Mouse (Mus musculus) megakaryocyte, adult 5-6 weeks (primary cell): ENCODE data around the gene Actb. TPM values are rescaled to one million over a fixed set of nuclear protein-coding genes. Genes with fewer than 3 reads are reported as not detected.

Experiments used
- ATAC-seq: 2 replicates; pipeline ENCODE4 v1.8.0; 2016; ENCODE audit warnings: mild to moderate bottlenecking, inconsistent platforms; ENCODE audit not compliant: poor library complexity, severe bottlenecking
- total RNA-seq, 2 experiments: library from RNA; stranded (forward) in 1 of 2; stranded (reverse) in 1 of 2; fragments of 153-499, 151-499 nt in 1 of 2; fragments of 221-1000, 200-1000 nt in 1 of 2; gene quantifications; 2 replicates each; pipeline versions ENCODE4 v1.2.3 to v1.2.4; 2015 to 2017

Gene Actb
- total RNA-seq, 2 experiments from 2014 or later, result 7,091 to 15,428 TPM

DNA sequence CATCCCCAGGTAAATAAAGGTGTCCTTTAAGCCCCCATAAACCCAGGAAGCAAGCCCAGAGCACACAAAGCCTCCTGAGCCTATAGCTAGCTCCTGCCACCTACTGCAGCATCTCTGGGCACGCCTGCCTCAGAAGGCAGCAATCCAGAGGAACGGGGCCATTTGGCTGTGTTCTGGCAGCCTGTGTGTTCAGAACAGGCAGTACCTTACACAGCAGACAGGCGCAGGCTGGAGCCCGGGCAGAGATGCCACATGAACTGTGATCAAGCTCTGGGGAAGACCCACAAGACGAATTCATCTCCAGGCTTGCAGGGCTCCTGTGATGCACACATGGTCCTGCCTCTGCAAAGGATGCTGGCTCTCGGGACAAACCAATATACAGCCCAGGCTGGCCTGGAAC is 26.3 kb downstream of the Actb start:
- ATAC-seq, result no peak

DNA sequence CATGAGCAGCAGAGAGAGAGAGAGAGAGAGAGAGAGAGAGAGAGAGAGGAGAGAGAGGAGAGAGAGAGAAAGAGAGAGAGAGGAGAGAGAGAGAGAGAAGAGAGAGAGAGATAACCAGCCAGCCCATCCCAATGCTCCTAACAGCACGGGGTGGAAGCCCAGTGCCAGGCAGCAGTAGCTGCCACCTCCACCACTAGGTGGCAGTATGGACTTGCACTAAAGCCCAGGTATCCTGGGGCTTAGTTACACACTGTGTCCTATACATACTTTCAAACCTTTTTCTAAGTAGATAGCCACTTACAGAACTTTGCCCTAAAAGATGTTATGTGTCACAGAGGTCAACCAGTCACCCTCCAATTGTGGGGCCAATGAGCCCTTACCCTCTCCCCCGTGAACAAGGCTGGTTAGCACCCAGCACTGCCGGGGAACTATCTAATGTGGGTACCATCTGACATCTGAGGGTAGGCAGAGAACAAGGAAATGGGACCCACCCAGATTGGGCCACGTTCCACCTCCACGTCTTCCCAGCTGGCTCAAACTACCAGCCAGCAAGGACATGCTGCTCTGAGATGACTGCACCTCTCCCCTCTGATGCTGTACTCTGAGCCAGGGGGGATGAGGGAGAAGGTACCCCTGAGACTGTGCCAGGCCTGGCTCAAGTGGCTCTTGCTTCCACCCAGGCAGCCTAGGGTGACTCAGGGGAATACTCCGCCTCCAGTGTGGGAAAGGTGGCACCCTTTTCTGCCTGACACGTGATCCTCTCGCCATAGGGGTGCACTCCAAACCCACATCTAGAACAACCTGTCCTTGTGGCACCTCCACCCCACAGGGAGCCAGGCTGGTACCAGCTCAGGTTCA is 27.0 kb downstream of the Actb start:
- ATAC-seq, result peak; percentile 77

DNA sequence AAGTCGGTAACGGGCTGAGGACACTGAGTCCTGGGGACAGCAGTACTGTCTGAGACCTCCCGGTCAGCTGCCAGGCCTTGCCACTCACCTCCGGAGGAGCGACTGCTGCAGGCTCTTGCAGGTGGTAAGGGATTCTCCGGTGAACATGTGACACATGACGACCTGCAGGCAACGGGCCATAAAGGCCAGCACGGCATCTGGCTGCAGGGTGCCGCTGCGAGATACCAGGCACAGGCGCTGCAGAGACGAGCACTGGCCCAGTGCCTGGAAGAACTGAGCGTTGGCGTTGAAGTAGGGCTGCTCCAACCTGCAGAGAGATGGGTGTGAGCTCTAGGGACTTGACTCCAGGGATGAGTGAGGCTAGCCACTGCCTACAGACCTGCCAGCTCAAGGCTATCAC is 28.0 kb downstream of the Actb start:
- no peak for ATAC-seq

GRCm38 (mm10) chr5:142877337-142878280 is 28.9 kb downstream of the Actb start:
- peak; percentile 80 for ATAC-seq

DNA sequence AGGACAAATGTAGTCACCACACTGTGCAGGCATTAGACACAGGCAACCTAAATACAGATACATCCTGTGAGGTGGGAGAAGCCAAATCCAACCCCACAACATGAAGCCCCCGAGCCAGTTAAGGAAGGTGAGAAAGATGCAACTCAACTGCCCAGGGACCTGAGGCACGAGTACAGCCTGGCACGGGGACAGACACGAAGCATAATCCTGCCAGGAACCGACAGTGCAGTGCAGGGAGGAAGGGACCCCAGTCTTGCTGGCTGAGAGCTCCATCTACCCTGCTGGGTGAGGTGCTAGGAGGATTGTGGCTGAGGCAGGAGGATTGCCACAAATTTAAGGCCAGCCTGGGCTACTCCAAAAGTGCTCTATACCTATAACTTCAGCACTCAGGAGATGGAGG is 29.7 kb downstream of the Actb start:
- ATAC-seq, result no peak

DNA sequence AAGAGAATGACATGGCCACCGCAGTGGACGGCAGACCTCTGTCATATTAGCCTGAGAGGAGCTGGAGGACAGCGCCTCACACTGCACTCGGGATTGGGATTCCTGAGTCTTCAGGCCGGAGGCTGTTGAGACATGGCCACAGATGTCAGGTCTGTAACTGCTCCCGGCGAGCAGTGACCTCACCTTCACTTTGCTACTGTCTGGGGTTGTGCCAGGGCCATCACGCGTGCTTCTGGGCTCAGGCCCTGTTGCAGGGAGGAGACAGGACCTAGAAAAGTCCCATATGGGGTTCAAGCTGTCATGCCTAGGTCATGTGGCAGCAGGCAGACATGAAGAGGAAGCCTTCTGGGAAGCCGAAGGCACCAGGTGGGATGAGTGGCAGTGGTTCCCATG is 31.0 kb downstream of the Actb start:
- ATAC-seq, result no peak

- ATAC-seq, result no peak
These were observed 31.6 kb downstream of the Actb start for GRCm38 (mm10) chr5:142874791-142875512.

GRCm38 (mm10) chr5:142873718-142874117 is 32.8 kb downstream of the Actb start:
- no peak for ATAC-seq

DNA sequence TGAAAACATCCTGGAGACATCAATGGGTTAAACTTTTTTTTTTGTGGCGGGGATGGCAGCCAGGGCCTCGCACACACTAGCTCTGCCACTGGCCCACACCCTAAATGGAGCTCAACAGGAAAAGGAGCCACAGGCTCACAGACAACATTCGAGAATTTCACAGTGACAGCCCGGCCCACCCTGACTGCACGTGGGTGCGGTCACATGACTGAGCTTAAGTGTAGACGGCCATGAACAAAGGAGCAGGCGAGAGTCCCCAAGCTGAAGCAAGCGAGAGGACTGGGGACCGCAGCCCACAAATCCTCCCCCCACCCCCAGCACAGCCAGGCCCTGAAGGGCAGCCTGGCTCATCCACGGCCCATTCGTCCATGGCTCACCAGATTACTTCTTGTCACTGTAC is 34.8 kb downstream of the Actb start:
- no peak for ATAC-seq

DNA sequence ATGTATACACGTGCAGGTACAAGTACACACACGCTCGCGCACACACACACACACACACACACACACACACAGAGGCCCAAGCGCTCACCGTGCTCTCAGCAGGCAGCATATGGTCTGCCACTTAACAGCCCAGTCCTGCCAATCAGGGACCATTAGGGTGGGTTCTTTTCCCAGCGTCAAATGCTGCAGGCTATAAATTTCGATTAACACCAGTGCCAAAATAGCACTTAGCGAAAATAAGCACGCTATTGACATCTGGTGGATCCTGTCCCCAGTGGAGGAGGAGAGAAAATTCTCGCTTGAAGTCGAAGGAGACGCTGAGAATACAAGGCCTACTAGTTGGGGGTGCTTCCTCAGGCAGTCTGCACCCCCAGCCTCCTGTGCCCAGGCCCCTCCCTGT is 37.1 kb downstream of the Actb start:
- ATAC-seq, result no peak

DNA sequence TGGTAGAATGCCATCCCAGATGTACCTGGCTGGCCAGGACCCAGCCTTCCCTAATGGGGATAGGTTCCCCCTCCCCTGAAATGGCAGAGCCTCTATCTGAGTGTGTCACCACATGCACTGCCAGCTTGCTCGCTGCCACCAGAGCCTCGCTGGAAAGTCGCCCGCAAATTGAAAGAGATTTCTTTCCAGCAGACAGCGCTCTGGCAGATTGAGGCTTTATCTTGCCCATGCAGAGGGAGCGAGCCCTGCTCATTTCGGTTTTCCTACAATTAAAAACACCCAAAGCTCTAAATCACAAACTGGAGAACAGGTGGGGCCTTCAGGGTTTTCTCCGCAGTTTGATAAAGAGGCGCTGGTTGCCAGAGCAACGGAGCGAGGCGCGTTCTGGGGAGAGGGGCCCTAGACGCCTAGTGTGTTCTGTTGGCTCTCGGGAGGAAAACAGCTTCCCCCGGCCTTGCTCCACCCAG is 48.8 kb downstream of the Actb start:
- no peak for ATAC-seq

- ATAC-seq, result no peak
These were observed 50.1 kb downstream of the Actb start for GRCm38 (mm10) chr5:142856408-142856807.

DNA sequence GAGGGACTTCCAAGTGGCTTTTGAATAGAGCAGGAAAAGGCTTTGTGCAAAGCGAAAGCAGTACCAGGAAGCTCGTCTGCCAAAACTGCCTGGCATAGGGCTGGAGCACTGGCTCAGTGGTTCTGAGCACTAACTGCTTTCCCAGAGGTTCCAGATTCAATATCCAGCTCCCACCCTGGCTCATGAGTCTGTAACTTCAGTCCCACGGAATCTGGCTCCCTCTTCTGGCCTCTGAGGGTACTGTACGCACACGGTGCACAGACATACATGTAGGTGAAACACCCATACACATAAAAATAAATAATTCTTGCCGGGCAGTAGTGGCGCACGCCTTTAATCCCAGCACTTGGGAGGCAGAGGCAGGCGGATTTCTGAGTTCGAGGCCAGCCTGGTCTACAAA is 51.7 kb downstream of the Actb start:
- peak; percentile 71 for ATAC-seq

GRCm38 (mm10) chr5:142853585-142853984 is 53.0 kb downstream of the Actb start:
- ATAC-seq, result no peak

Other genes with a start within 250 kb of the Actb start
- not detected in 2 replicates for gene Slc29a4, start 214.2 kb downstream of the Actb start, total RNA-seq (2015)
- gene Slc29a4, start 214.2 kb downstream of the Actb start, total RNA-seq (2017), result not detected in 2 replicates
- gene Tnrc18, start 89.1 kb downstream of the Actb start, total RNA-seq (2015), result 28.2 and 38.6 TPM in 2 replicates
- gene Tnrc18, start 89.1 kb downstream of the Actb start, total RNA-seq (2017), result 20.0 and 20.4 TPM in 2 replicates
- gene Fbxl18, start 11.3 kb downstream of the Actb start, total RNA-seq (2015), result 1.7 and 3.0 TPM in 2 replicates
- gene Fbxl18, start 11.3 kb downstream of the Actb start, total RNA-seq (2017), result 2.6 and 2.7 TPM in 2 replicates
- not detected in 2 replicates for gene Fscn1, start 53.6 kb upstream of the Actb start, total RNA-seq (2015)
- gene Fscn1, start 53.6 kb upstream of the Actb start, total RNA-seq (2017), result 0.08 and 0.11 TPM in 2 replicates
- gene Rnf216, start 206.2 kb upstream of the Actb start, total RNA-seq (2015), result 37.2 and 44.1 TPM in 2 replicates
- gene Rnf216, start 206.2 kb upstream of the Actb start, total RNA-seq (2017), result 38.1 and 57.9 TPM in 2 replicates
- not detected in 2 replicates for gene Olfr718-ps1, start 240.8 kb upstream of the Actb start, total RNA-seq (2015)
- gene Olfr718-ps1, start 240.8 kb upstream of the Actb start, total RNA-seq (2017), result not detected in 2 replicates